Mouse (Mus musculus): Measurements from ENCODE around the gene Drg2.
A peak's percentile ranks its signal among the peaks of the same experiment; 100 is the strongest.

Gene Drg2

GRCm38 (mm10) chr11:60469039-60469438 is 14.6 kb downstream of the Drg2 start, which contains the start of gene Myo15:
TSS of gene Myo15 (plus strand) at chr11:60469339.
- no peak for DNase-seq (ENCODE audit: low spot score)

- no peak for DNase-seq (ENCODE audit: low spot score)
Measured at GRCm38 (mm10) chr11:60470743-60471142, 16.4 kb downstream of the Drg2 start.

- no peak for DNase-seq (ENCODE audit: low spot score)
Measured at GRCm38 (mm10) chr11:60474534-60474933, 20.1 kb downstream of the Drg2 start.

GRCm38 (mm10) chr11:60475668-60476362 is 21.4 kb downstream of the Drg2 start:
- DNase-seq (ENCODE audit: low spot score): no peak

GRCm38 (mm10) chr11:60478121-60478520 is 23.7 kb downstream of the Drg2 start:
- no peak for DNase-seq (ENCODE audit: low spot score)

GRCm38 (mm10) chr11:60486267-60486666 is 31.9 kb downstream of the Drg2 start:
- no peak for DNase-seq (ENCODE audit: low spot score)

GRCm38 (mm10) chr11:60492726-60493125 is 38.3 kb downstream of the Drg2 start:
- no peak for DNase-seq (ENCODE audit: low spot score)

- DNase-seq (ENCODE audit: low spot score): no peak
Measured at GRCm38 (mm10) chr11:60495692-60496091, 41.3 kb downstream of the Drg2 start.

- DNase-seq (ENCODE audit: low spot score): no peak
Measured at GRCm38 (mm10) chr11:60507281-60507680, 52.9 kb downstream of the Drg2 start.

GRCm38 (mm10) chr11:60508950-60509349 is 54.6 kb downstream of the Drg2 start:
- peak; percentile 3 for DNase-seq (ENCODE audit: low spot score)

GRCm38 (mm10) chr11:60509500-60509899 is 55.1 kb downstream of the Drg2 start:
- DNase-seq (ENCODE audit: low spot score): peak; percentile 47

- DNase-seq (ENCODE audit: low spot score): no peak
Measured at GRCm38 (mm10) chr11:60511893-60512292, 57.5 kb downstream of the Drg2 start.

- DNase-seq (ENCODE audit: low spot score): no peak
Measured at GRCm38 (mm10) chr11:60512520-60512919, 58.1 kb downstream of the Drg2 start.

GRCm38 (mm10) chr11:60514941-60515340 is 60.5 kb downstream of the Drg2 start:
- DNase-seq (ENCODE audit: low spot score): no peak

GRCm38 (mm10) chr11:60518305-60518704 is 63.9 kb downstream of the Drg2 start:
- DNase-seq (ENCODE audit: low spot score): no peak

All from retina, embryonic 14.5 days (tissue).